Mouse (Mus musculus) left cerebral cortex, adult 8-10 months (tissue): ENCODE measurements at regions not wholly inside any gene's neighbourhood (a gene's known extent, or its start where the extent isn't known, plus 50 kb on each side); places are given as distances from the start of the nearest gene placed in this dataset.

Experiments used
- DNase-seq, 2 experiments: peaks; one replicate each; pipeline ENCODE4 v3.0.0; 2022; ENCODE audit warnings: low spot score in 2 of 2

GRCm38 (mm10) chr2:79547284-79547683 lies 87.9 kb upstream of the Itprid2 start:
- no peak for DNase-seq

- no peak for DNase-seq
Measured at GRCm38 (mm10) chr2:79548039-79548600, 87.0 kb upstream of the Itprid2 start.

- DNase-seq, result no peak
Measured at GRCm38 (mm10) chr2:79549781-79550180, 85.4 kb upstream of the Itprid2 start.

GRCm38 (mm10) chr2:79550432-79550831 lies 84.7 kb upstream of the Itprid2 start:
- DNase-seq, result no peak

- no peak for DNase-seq
Measured at GRCm38 (mm10) chr2:79552481-79552880, 82.7 kb upstream of the Itprid2 start.

- DNase-seq, result no peak
Measured at GRCm38 (mm10) chr2:79555395-79555794, 79.8 kb upstream of the Itprid2 start.

GRCm38 (mm10) chr2:79557361-79557760 lies 77.8 kb upstream of the Itprid2 start:
- DNase-seq, result no peak

- no peak for DNase-seq
Measured at GRCm38 (mm10) chr2:79566280-79566933, 68.7 kb upstream of the Itprid2 start.

- DNase-seq, result no peak
Measured at GRCm38 (mm10) chr2:79567413-79567934, 67.7 kb upstream of the Itprid2 start.

GRCm38 (mm10) chr2:79569663-79570062 lies 65.5 kb upstream of the Itprid2 start:
- DNase-seq, result no peak

GRCm38 (mm10) chr2:79571910-79572309 lies 63.2 kb upstream of the Itprid2 start:
- DNase-seq, result no peak

GRCm38 (mm10) chr2:79575074-79575473 lies 60.1 kb upstream of the Itprid2 start:
- DNase-seq, result no peak

- DNase-seq, result no peak
Measured at GRCm38 (mm10) chr2:79585022-79585774, 50.0 kb upstream of the Itprid2 start.
